ENCODE assay signal across 22 mouse cellular contexts in the genomic region with DNA sequence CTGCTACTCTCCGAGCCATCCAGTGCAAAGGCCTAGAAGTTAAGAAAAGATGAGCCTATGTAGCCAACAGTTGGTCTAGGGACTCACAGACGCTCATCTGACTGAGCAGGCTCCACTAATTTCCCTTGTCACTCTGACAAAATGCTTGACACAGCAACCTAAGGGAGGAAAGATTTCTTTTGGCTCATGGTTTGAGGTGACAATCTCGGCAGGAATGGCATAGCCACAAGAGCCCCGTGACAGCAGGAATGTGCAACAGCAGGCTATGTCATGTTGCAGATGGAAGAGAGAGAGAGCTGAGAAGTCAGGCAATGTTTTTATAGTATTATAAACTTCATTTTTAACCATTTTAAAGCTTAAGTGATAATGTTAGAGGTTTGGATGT. TPM values are rescaled to one million over a fixed set of nuclear protein-coding genes. Genes with fewer than 3 reads are reported as not detected.
DNase-seq lines count a peak whose midpoint lies in the region; ATAC-seq and TF ChIP-seq lines count a peak whose summit lies in the region.
"Had no signal": no experiment of that assay in that cellular context is flagged by ENCODE, and none has a peak within 500 bp of the region (broad histone marks: within the 10 kb centered on the region; RNA-seq: fewer than 3 reads in every experiment).

No protein-coding gene starts in this region.

- peak; percentile 54 for ATAC-seq in forebrain, postnatal 0 days
- ATAC-seq in midbrain, embryonic 11.5 days (ENCODE audit: low FRiP score) = no peak
- no peak for ATAC-seq in midbrain, embryonic 15.5 days (replicated peaks)
- ATAC-seq: activated CD4-positive, CD25-positive, alpha-beta regulatory T cell, adult 4 months; CD4-positive, CD25-positive, alpha-beta regulatory T cell, adult 4 months; Patski had no signal

- no peaks in the 10 kb centered on the region for H3K79me2 ChIP-seq in CH12.LX (replicated peaks; ENCODE audit: control insufficient read depth, extremely low read depth, insufficient read depth, poor library complexity, severe bottlenecking)

- H3K4me2 ChIP-seq in forebrain, postnatal 0 days (ENCODE audit: low read depth) = no peak overlapping the region
- no peak overlapping the region for H3K4me2 ChIP-seq in midbrain, embryonic 11.5 days
- no peak overlapping the region for H3K4me2 ChIP-seq in midbrain, embryonic 15.5 days
- peak overlapping the region; percentile 82 for H3K4me2 ChIP-seq in CH12.LX (ENCODE audit: insufficient read depth, low read depth, poor library complexity, severe bottlenecking)

- in situ Hi-C loops in CH12.LX (cut with MboI; ENCODE audit: low pct_ligation_motif_present, low pct_unique_long_range_greater_than_20kb, low sequenced_read_pairs) = no loop called here

- no peak overlapping the region for H3K9ac ChIP-seq in forebrain, postnatal 0 days
- H3K9ac ChIP-seq in midbrain, embryonic 11.5 days (ENCODE audit: low read length) = no peak overlapping the region
- H3K9ac ChIP-seq in midbrain, embryonic 15.5 days = no peak overlapping the region
- peak overlapping the region; percentile 37 for H3K9ac ChIP-seq in CH12.LX (ENCODE audit: insufficient read depth, low read depth)

- TF ChIP-seq CTCF in forebrain, postnatal 0 days (IDR thresholded peaks at IDR 0.05; ENCODE audit: low read depth) = no peak
- TF ChIP-seq CTCF in CH12.LX (conservative IDR thresholded peaks at IDR 0.05 in 1 of 2, IDR thresholded peaks at IDR 0.05 in 1 of 2; ENCODE audit: low read depth in 2 of 2, low read length in 2 of 2) = no peak

- no peak for TF ChIP-seq RAD21 in CH12.LX (IDR thresholded peaks at IDR 0.05; ENCODE audit: low read depth, low read length)

- no peak for DNase-seq in forebrain, postnatal 0 days
- no peak for DNase-seq in forebrain, embryonic 10.5 days (ENCODE audit: extremely low spot score, low spot score)
- DNase-seq in heart, adult 11 months = peak; percentile 85
- no peak for DNase-seq in heart, postnatal 36 days
- peak; percentile 19 for DNase-seq in midbrain, embryonic 11.5 days (ENCODE audit: low spot score, missing footprints)
- no peak for DNase-seq in CH12.LX (ENCODE audit: extremely low read depth)
- DNase-seq in right cerebral cortex, postnatal 25 days = no peak
- DNase-seq: adrenal gland, adult 2 months; adrenal gland, adult 8-10 months; adrenal gland, postnatal 10 days; adrenal gland, postnatal 14 days; adrenal gland, postnatal 25 days; adrenal gland, postnatal 36 days; B cell, adult 2 months; cerebellum, adult 11 months; cerebellum, adult 11-12 months; cerebellum, adult 18-20 months had no signal

- H3K27ac ChIP-seq in forebrain, postnatal 0 days (ENCODE audit: low read depth, low read length) = no peak overlapping the region
- H3K27ac ChIP-seq in forebrain, embryonic 10.5 days = no peak overlapping the region
- H3K27ac ChIP-seq in midbrain, embryonic 11.5 days (ENCODE audit: low read depth, low read length) = no peak overlapping the region
- no peak overlapping the region for H3K27ac ChIP-seq in midbrain, embryonic 15.5 days
- peak overlapping the region; percentile 56 for H3K27ac ChIP-seq in CH12.LX (ENCODE audit: insufficient read depth, low read depth)

- H3K9me3 ChIP-seq in forebrain, postnatal 0 days (ENCODE audit: low read length) = no peaks in the 10 kb centered on the region
- H3K9me3 ChIP-seq in forebrain, embryonic 10.5 days = no peaks in the 10 kb centered on the region
- no peaks in the 10 kb centered on the region for H3K9me3 ChIP-seq in midbrain, embryonic 11.5 days (ENCODE audit: control insufficient read depth, low read length)
- no peaks in the 10 kb centered on the region for H3K9me3 ChIP-seq in midbrain, embryonic 15.5 days
- H3K9me3 ChIP-seq in CH12.LX (replicated peaks; ENCODE audit: low read length) = no peaks in the 10 kb centered on the region
- H3K9me3 ChIP-seq: G1E had no signal

- dilution Hi-C loops in CH12.LX (cut with MboI; ENCODE audit: extremely low pct_ligation_motif_present, extremely low pct_unique_long_range_greater_than_20kb, low sequenced_read_pairs) = no loop called here

- TF ChIP-seq EP300 in CH12.LX (IDR thresholded peaks at IDR 0.05; ENCODE audit: low read length) = 0 out of 2 replicates have a peak, but pooled peaks have one; percentile 34

- WGBS in forebrain, postnatal 0 days = 72% methylated on average over 4 of the region's 4 CpGs
- 93% methylated on average over 4 of the region's 4 CpGs for WGBS in forebrain, embryonic 10.5 days
- 88% methylated on average over 4 of the region's 4 CpGs for WGBS in midbrain, embryonic 11.5 days
- WGBS in midbrain, embryonic 15.5 days = 89% methylated on average over 4 of the region's 4 CpGs

- no peak overlapping the region for H3K4me3 ChIP-seq in forebrain, postnatal 0 days (ENCODE audit: low read depth, low read length)
- no peak overlapping the region for H3K4me3 ChIP-seq in forebrain, embryonic 10.5 days
- H3K4me3 ChIP-seq in midbrain, embryonic 11.5 days (ENCODE audit: low read depth, low read length) = no peak overlapping the region
- H3K4me3 ChIP-seq in midbrain, embryonic 15.5 days = no peak overlapping the region
- H3K4me3 ChIP-seq in CH12.LX (replicated peaks in 1 of 3; ENCODE audit: low read depth in 2 of 3, low read length in 2 of 3, poor library complexity in 1 of 3) = no peak overlapping the region

- intact Hi-C loops in heart, postnatal 36 days (cut with DNase I) = no loop called here

- no peaks in the 10 kb centered on the region for H3K36me3 ChIP-seq in forebrain, postnatal 0 days (ENCODE audit: insufficient read depth)
- no peaks in the 10 kb centered on the region for H3K36me3 ChIP-seq in forebrain, embryonic 10.5 days (replicated peaks)
- no peaks in the 10 kb centered on the region for H3K36me3 ChIP-seq in midbrain, embryonic 11.5 days (ENCODE audit: control insufficient read depth, insufficient read depth, low read length)
- H3K36me3 ChIP-seq in midbrain, embryonic 15.5 days (replicated peaks) = no peaks in the 10 kb centered on the region
- no peaks in the 10 kb centered on the region for H3K36me3 ChIP-seq in CH12.LX (replicated peaks in 1 of 2; ENCODE audit: control insufficient read depth in 1 of 2, insufficient read depth in 1 of 2, low read length in 1 of 2)
- H3K36me3 ChIP-seq: G1E had no signal

- no peak; the same call in 1 of the 2 replicates for TF ChIP-seq POLR2A in CH12.LX (IDR thresholded peaks at IDR 0.05; ENCODE audit: low read depth, low read length)

- no peaks in the 10 kb centered on the region for H3K4me1 ChIP-seq in forebrain, postnatal 0 days (ENCODE audit: insufficient read depth)
- no peaks in the 10 kb centered on the region for H3K4me1 ChIP-seq in forebrain, embryonic 10.5 days
- H3K4me1 ChIP-seq in midbrain, embryonic 11.5 days (ENCODE audit: control insufficient read depth, insufficient read depth, low read length) = no peaks in the 10 kb centered on the region
- H3K4me1 ChIP-seq in midbrain, embryonic 15.5 days = no peaks in the 10 kb centered on the region
- peaks cover 32 to 72% of the 10 kb centered on the region in 2 experiments for H3K4me1 ChIP-seq in CH12.LX (ENCODE audit: control insufficient read depth in 1 of 2, insufficient read depth in 2 of 2)

- H3K27me3 ChIP-seq in forebrain, postnatal 0 days (ENCODE audit: insufficient read depth, low read length) = no peaks in the 10 kb centered on the region
- H3K27me3 ChIP-seq in forebrain, embryonic 10.5 days (ENCODE audit: poor library complexity, severe bottlenecking) = no peaks in the 10 kb centered on the region
- no peaks in the 10 kb centered on the region for H3K27me3 ChIP-seq in midbrain, embryonic 11.5 days (ENCODE audit: control insufficient read depth, insufficient read depth, low read length)
- no peaks in the 10 kb centered on the region for H3K27me3 ChIP-seq in midbrain, embryonic 15.5 days (replicated peaks)
- H3K27me3 ChIP-seq in CH12.LX (replicated peaks) = no peaks in the 10 kb centered on the region
- H3K27me3 ChIP-seq: Patski had no signal

TF ChIP-seq in CH12.LX, 34 proteins besides CTCF, POLR2A, EP300 and RAD21:
- TF ChIP-seq IRF4 (IDR thresholded peaks at IDR 0.05; ENCODE audit: low read depth, low read length) (no peak), USF1 (IDR thresholded peaks at IDR 0.05; ENCODE audit: low read depth, low read length) (no peak), MEF2A (IDR thresholded peaks at IDR 0.05; ENCODE audit: borderline replicate concordance, low read depth, low read length) (no peak), BHLHE40 (IDR thresholded peaks at IDR 0.05; ENCODE audit: low read depth, low read length) (peak; percentile 2)

RNA-seq across cellular contexts. Expression of a gene that starts 32.1 kb away (rescaled TPM):
- total RNA-seq in forebrain, postnatal 0 days (2014; rRNA removed) = 49.8 and 50.0 TPM in 2 replicates
- 11.4 and 13.0 TPM in 2 replicates for polyA plus RNA-seq in forebrain, postnatal 0 days (2015; fragmentation: Nextera tagmentation; extraction: Ambion mirVana)
- 10.8 and 12.0 TPM in 2 replicates for polyA plus RNA-seq in forebrain, embryonic 10.5 days (2016; fragmentation: Nextera tagmentation; extraction: Ambion mirVana)
- total RNA-seq in heart, postnatal 36 days (2021) = 10 to 100 TPM; 31.3 to 33.1 TPM
- 19.2 and 19.3 TPM in 2 replicates for polyA plus RNA-seq in midbrain, embryonic 11.5 days (2014; fragmentation: Nextera tagmentation; extraction: Ambion mirVana)
- polyA plus RNA-seq in midbrain, embryonic 15.5 days (2015; fragmentation: Nextera tagmentation; extraction: Ambion mirVana) = 21.3 and 22.0 TPM in 2 replicates
- total RNA-seq in CH12.LX (2012; rRNA removed) = 11.2 and 13.4 TPM in 2 replicates
- total RNA-seq in CH12.LX (2014; rRNA removed) = 10.4 and 11.4 TPM in 2 replicates
- polyA plus RNA-seq in CH12.LX (2012; ENCODE audit: insufficient read length, low read depth) = 19.9 and 20.9 TPM in 2 replicates

Comparison
In these comparisons a context has a peak if more than half of its experiments do, and no peak if none do; other contexts are left out.
1. DNase-seq: peak in heart, adult 11 months (single experiment) and midbrain, embryonic 11.5 days (single experiment); none in forebrain, postnatal 0 days (single experiment), forebrain, embryonic 10.5 days (single experiment), heart, postnatal 36 days (0 of 2), CH12.LX (single experiment) and right cerebral cortex, postnatal 25 days (single experiment).